Comparison of ENCODE assay signal across 16 mouse cellular contexts in the genomic region with DNA sequence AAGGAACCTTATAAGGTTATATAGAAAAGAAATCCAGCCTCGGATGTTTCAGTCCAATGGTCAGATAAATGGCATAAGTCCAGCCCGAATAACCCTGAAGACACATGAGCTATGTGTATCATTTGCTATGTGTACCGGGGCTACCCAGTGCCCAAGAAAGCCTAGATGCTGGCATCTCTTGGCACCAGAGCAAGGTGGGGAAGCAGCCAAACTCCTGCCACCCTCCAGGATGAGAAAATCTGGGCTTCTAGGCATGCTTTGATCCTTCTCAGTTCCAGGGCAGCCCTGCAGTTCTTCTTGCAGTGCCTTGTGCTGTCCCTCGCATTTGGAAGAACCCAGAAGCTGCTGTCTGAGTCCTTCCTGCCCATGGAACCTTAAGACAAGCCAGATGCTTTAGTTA.
"Had no signal": no experiment of that assay in that cellular context is flagged by ENCODE, and none has a peak within 500 bp of the region (broad histone marks: within the 10 kb centered on the region; RNA-seq: fewer than 3 reads in every experiment).

No protein-coding gene starts in this region.

- H3K27ac ChIP-seq: neural tube, embryonic 13.5 days; neural tube, embryonic 15.5 days; stomach, embryonic 15.5 days; stomach, postnatal 0 days had no signal

- H3K4me1 ChIP-seq: neural tube, embryonic 15.5 days; stomach, embryonic 15.5 days had no signal

- DNase-seq: retina, postnatal 1 day; right cerebral cortex, adult 18-20 months; right cerebral cortex, postnatal 14 days; right cerebral cortex, postnatal 25 days; right cerebral cortex, postnatal 4 days; spleen, adult 18-20 months; thymus, adult 18-20 months; thymus, adult 2 months; thymus, postnatal 14 days; thymus, postnatal 25 days; thymus, postnatal 36 days; thymus, postnatal 4 days had no signal

- H3K27me3 ChIP-seq: neural tube, embryonic 13.5 days; neural tube, embryonic 15.5 days; stomach, embryonic 15.5 days had no signal

- H3K4me3 ChIP-seq: neural tube, embryonic 13.5 days; neural tube, embryonic 15.5 days; stomach, embryonic 15.5 days had no signal
